Mouse (Mus musculus) kidney, embryonic 16.5 days (tissue): ENCODE results near the gene AL732309.1. TPM values are rescaled to one million over a fixed set of nuclear protein-coding genes. Genes with fewer than 3 reads are reported as not detected.
A peak's percentile ranks its signal among the peaks of the same experiment; 100 is the strongest.

Experiments
- ATAC-seq: fragments of 200-750 bp; cut with Nextera tagmentation; 2 replicates; pipeline ENCODE4 v1.8.0; 2017; ENCODE audit warnings: moderate TSS enrichment; ENCODE audit not compliant: low FRiP score, low TSS enrichment
- H3K27ac ChIP-seq: fragments of 300-500 bp; sonication (generic); 2 replicates; pipeline ENCODE4 v1.5.1; 2014; ENCODE audit warnings: low read length
- H3K27me3 ChIP-seq: fragments of 300-500 bp; sonication (generic); 2 replicates; pipeline ENCODE4 v1.6.1; 2014; ENCODE audit warnings: low read length, control low read depth, mixed read lengths; ENCODE audit not compliant: insufficient read depth
- H3K36me3 ChIP-seq: fragments of 300-500 bp; sonication (generic); 2 replicates; pipeline ENCODE4 v1.6.1; 2014; ENCODE audit warnings: low read length, control low read depth, mixed read lengths; ENCODE audit not compliant: insufficient read depth
- H3K4me1 ChIP-seq: fragments of 300-500 bp; sonication (generic); 2 replicates; pipeline ENCODE4 v1.6.1; 2014; ENCODE audit warnings: low read length, control low read depth, mixed read lengths; ENCODE audit not compliant: insufficient read depth
- H3K4me2 ChIP-seq: fragments of 300-500 bp; sonication (generic); replicated peaks from 2 replicates; pipeline ENCODE4 v1.6.1; 2014; ENCODE audit warnings: low read depth, low read length
- H3K4me3 ChIP-seq: fragments of 300-500 bp; sonication (generic); 2 replicates; pipeline ENCODE4 v1.5.1; 2014; ENCODE audit warnings: mild to moderate bottlenecking, low read length
- H3K9ac ChIP-seq: fragments of 300-500 bp; sonication (generic); replicated peaks from 2 replicates; pipeline ENCODE4 v1.6.1; 2014; ENCODE audit warnings: low read length
- H3K9me3 ChIP-seq: fragments of 300-500 bp; sonication (generic); 2 replicates; pipeline ENCODE4 v1.6.1; 2016; ENCODE audit warnings: low read length, control low read depth
- WGBS: fragments of 180-500 bp; shearing (Covaris S2); extraction: QIAGEN DNeasy Blood & Tissue Kit; methylation state at CpG from one replicate; pipeline ENCODE4 v1.1.7; 2014; 5-methylcytosine and 5-hydroxymethylcytosine counted together
- polyA plus RNA-seq: library from polyadenylated mRNA; unstranded; fragments of >200 nt; fragmentation: Nextera tagmentation; extraction: Ambion mirVana; gene quantifications from 2 replicates; pipeline ENCODE4 v1.2.1, GENCODE M21; 2015

Gene AL732309.1
- polyA plus RNA-seq, 1 experiment from 2014 or later, result 6.1 TPM

DNA sequence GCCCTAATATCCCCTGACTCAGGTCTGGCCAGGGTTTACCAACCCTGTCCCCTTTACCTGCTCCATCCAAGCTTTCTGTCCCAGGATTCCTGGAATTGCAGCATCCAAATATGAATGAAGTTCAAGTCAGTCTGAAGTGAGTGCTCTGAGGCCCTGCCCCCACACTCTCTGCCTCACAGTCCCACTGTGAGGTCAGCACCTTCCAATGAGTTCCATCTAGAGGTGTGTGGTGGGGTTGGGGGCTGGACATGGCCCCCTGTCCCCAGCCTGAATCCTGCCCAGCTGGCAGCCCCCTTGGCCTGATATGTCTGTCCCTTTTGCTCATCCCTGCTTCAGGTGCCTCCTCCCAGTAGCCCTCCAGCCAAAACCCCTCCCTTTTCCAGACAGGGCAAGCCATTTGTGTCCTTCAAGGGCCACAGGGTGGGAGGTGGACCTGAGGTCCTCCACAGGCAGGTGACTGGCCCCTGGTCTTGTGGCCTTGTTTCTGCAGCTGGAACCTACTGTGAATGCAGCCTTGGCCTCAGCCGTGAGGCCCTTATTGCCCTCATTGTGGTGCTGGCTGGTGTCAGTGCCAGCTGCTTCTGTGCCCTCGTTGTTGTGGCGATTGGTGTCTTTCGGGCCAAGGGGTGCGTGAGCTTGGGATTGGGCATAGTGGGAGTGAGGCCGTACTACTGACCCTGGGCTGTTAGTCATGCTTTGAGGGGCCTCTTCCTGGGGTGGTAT, 41.4 kb upstream of the AL732309.1 start, which contains the start of gene Tmem210:
TSS of gene Tmem210 (plus strand) at position 219 of the 723 bp plus-strand sequence.
- Histone ChIP-seq H3K4me3 (no peak within 1 kb of the TSS), H3K27me3 (peaks cover 53% of the 10 kb centered on the region), H3K4me1 (peaks cover 24% of the 10 kb centered on the region), H3K36me3 (peaks cover 25% of the 10 kb centered on the region), H3K9ac (no peak within 1 kb of the TSS), H3K9me3 (no peaks in the 10 kb centered on the region), H3K4me2 (no peak within 1 kb of the TSS), H3K27ac (peak within 1 kb of the TSS; percentile 63; the same call in 1 of the 2 replicates)
- 84% methylated on average over 6 of the region's 6 CpGs for WGBS
- no peak for ATAC-seq

DNA sequence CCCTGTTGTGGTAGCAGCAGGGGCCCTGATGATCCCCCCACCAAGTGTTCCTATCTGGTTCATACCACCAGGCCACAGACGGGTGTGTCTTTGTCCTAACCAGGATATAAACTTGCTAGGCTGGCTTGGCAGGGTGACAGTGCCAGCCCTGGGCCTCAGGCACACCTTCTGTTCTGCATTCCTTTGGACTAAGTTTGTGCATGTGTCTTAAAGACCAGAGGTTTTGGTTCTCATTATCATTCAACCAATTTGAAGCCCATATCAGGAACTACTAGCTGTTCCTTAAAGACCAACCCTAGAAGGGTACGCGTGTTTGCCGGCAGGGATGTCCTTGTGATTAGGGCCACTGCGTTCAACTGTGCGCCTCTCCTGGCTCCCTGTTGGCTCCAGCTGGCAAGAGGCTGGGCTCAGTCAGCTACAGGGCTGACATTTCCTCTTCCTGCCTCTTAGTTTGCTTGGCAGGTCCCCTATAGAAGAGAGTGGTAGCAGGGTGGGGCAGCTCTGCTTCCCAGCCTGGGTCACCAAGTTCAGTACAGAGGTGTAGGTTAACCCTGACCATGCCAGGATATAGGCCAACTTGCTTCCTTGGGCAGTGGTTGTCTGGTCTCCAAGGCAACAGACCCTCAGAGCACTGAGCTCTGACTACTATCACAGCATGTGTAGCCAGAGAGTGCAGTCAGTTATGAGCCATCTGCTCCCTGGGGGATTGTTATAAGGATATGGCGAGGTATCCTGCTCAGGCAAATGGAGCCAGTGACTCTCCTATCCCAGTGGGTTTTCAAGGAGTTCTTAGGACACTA, 40.4 kb upstream of the AL732309.1 start:
- Histone ChIP-seq H3K9ac (no peak overlapping the region), H3K4me2 (no peak overlapping the region), H3K4me3 (no peak overlapping the region), H3K27me3 (peaks cover 42% of the 10 kb centered on the region), H3K36me3 (peaks cover 36% of the 10 kb centered on the region), H3K9me3 (no peaks in the 10 kb centered on the region), H3K4me1 (peaks cover 17% of the 10 kb centered on the region), H3K27ac (peak overlapping the region; percentile 63; the same call in 1 of the 2 replicates)
- 45% methylated on average over 7 of the region's 7 CpGs for WGBS
- ATAC-seq, result peak; percentile 24; the same call in 1 of the 2 replicates

DNA sequence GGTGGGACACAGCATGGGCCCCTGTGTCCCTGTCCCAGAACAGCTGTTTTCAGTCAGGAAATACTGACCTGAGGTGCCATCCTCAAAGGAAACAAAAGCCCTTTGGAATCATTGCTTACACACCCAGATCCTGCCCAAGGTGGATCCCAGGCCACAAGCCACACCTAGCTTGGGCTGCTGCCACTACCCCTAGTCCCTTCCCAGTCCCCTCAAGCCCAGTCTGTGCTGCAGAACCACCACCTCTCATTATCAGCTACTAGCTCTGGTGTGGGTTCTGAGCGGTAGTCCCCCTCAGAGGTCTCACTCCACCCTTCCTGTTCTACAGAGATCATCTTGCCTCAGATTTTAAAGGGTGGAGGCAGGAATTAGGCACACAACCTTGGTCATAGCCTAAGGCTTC, 39.7 kb upstream of the AL732309.1 start:
- Histone ChIP-seq H3K4me3 (no peak overlapping the region), H3K27me3 (peaks cover 35% of the 10 kb centered on the region), H3K4me2 (no peak overlapping the region), H3K36me3 (peaks cover 40% of the 10 kb centered on the region), H3K9me3 (no peaks in the 10 kb centered on the region), H3K9ac (no peak overlapping the region), H3K27ac (peak overlapping the region; percentile 35; the same call in 1 of the 2 replicates), H3K4me1 (peaks cover 12% of the 10 kb centered on the region; the same call in 1 of the 2 replicates)
- ATAC-seq, result no peak
- 74% methylated on average over 1 of the region's 1 CpGs for WGBS

DNA sequence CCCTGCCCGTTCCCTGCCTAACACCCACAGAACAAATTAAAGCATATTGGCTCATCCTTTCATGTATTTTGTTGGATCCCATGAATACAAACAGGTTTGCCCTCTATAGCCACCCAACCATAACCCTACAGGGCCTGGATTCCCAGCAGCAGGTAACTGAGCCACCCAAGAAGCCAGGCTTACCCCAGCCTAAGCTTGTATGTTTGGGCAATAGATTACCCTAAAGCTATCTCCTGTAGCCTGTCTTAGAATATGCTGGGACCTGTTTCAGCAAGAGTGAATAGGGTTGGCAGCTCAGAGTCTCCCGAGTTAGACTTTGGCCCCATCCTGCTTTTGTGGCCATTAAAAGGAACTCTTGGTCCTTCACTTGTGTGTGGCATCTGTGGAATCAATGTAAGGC, 38.9 kb upstream of the AL732309.1 start:
- H3K27me3 ChIP-seq, result peaks cover 27% of the 10 kb centered on the region
- H3K4me3 ChIP-seq, result no peak overlapping the region
- peaks cover 5% of the 10 kb centered on the region; the same call in 1 of the 2 replicates for H3K4me1 ChIP-seq
- H3K27ac ChIP-seq, result no peak overlapping the region
- H3K36me3 ChIP-seq, result peaks cover 46% of the 10 kb centered on the region
- no peak overlapping the region for H3K4me2 ChIP-seq
- H3K9me3 ChIP-seq, result no peaks in the 10 kb centered on the region
- H3K9ac ChIP-seq, result no peak overlapping the region
- 91% methylated on average over 2 of the region's 2 CpGs for WGBS
- ATAC-seq, result no peak

DNA sequence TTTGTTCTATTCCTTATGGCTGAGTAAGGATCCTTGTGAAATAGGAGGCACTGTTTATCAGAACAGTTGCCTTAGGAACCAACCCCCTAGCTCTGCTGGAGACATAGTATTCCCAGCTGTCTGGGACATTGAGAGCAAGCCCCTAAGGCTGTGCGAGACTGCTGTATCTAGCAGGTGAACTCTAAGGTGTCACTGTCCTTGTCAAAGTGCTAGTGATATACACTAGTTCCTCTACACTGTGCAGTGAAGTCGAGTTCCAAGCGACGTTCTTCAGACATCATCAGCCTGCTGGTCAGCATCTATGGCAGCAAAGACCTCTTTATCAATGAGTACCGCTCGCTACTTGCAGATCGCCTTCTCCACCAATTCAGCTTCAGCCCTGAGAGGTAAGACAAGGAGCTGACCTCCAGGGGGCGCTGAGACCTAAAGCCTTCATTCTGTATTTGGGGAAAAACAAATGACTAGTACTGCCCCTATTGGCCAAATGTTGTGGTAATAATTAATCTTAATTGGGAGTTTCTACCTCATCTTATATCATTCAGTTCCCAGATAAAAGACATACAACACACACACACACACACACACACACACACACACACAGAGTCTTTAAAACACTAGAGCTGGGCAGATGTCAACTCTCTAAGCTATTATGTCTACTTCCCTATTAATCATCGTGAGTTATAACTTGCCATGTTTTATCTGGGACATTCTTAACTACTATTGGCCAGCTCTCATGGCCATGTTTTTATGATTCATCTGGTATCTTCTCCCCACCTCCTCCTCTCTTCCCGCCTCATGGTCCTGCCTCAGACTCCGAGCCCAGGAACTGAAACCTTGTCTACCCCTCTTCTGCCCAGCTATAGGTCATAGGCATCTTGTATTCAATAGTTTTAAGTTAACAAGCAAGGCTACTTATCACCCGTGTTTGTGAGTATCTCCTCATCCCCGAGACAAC, 32.5 kb upstream of the AL732309.1 start:
- WGBS, result 68% methylated on average over 13 of the region's 13 CpGs

DNA sequence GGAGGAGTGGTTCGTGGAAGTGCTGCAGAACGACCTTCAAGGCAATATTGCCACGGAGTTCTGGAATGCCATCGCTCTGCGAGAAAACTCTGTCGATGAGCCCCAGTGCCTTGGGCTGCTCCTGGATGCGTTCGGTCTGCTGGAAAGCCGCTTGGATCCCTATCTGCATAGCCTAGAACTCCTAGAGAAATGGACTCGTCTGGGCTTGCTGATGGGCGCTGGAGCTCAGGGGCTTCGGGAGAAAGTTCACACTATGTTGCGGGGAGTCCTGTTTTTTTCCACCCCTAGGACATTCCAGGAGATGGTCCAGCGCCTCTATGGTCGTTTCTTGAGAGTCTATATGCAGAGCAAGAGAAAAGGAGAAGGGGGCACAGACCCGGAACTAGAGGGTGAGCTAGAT, 26.3 kb upstream of the AL732309.1 start:
- H3K9me3 ChIP-seq, result no peaks in the 10 kb centered on the region
- H3K27ac ChIP-seq, result no peak overlapping the region; the same call in 1 of the 2 replicates
- WGBS, result 32% methylated on average over 16 of the region's 16 CpGs
- H3K4me1 ChIP-seq, result peaks cover 23% of the 10 kb centered on the region
- no peaks in the 10 kb centered on the region for H3K27me3 ChIP-seq
- no peak for ATAC-seq
- peak overlapping the region; percentile 92 for H3K9ac ChIP-seq
- peaks cover 65% of the 10 kb centered on the region for H3K36me3 ChIP-seq
- H3K4me3 ChIP-seq, result peak overlapping the region; percentile 78
- peak overlapping the region; percentile 97 for H3K4me2 ChIP-seq

More for the DNA sequence above, 32.5 kb upstream of the AL732309.1 start:
- Histone ChIP-seq H3K27ac (no peak overlapping the region), H3K4me1 (peaks cover 1% of the 10 kb centered on the region; the same call in 1 of the 2 replicates), H3K4me3 (no peak overlapping the region), H3K4me2 (no peak overlapping the region), H3K9me3 (no peaks in the 10 kb centered on the region), H3K36me3 (peaks cover 89% of the 10 kb centered on the region), H3K9ac (no peak overlapping the region), H3K27me3 (no peaks in the 10 kb centered on the region)
- ATAC-seq, result peak; percentile 60; the same call in 1 of the 2 replicates

DNA sequence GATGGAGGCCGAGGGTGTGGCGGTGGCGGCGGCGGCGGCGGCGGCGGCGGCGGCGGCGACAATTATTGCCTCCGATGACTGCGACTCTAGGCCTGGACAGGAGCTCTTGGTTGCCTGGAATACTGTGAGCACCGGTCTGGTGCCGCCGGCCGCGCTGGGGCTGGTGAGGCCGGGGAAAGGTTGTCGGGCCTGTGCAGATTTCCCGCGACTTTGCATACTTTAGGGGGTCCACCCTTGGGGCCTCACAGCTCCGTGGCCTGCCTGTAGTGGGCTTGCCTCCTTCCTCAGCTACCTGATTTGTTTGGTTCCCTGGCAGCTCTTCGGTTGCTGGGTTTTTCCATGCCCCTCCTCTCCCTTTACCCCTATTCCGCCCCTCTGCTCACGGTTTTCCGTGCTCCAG, 25.9 kb upstream of the AL732309.1 start:
- H3K9ac ChIP-seq, result peak overlapping the region; percentile 92
- H3K36me3 ChIP-seq, result peaks cover 60% of the 10 kb centered on the region
- peak overlapping the region; percentile 64 for H3K27ac ChIP-seq
- peak overlapping the region; percentile 78 for H3K4me3 ChIP-seq
- H3K4me1 ChIP-seq, result peaks cover 23% of the 10 kb centered on the region
- ATAC-seq, result peak; percentile 79
- H3K27me3 ChIP-seq, result no peaks in the 10 kb centered on the region
- WGBS, result under 1% methylated on average over 29 of the region's 29 CpGs
- H3K4me2 ChIP-seq, result peak overlapping the region; percentile 97
- H3K9me3 ChIP-seq, result no peaks in the 10 kb centered on the region

DNA sequence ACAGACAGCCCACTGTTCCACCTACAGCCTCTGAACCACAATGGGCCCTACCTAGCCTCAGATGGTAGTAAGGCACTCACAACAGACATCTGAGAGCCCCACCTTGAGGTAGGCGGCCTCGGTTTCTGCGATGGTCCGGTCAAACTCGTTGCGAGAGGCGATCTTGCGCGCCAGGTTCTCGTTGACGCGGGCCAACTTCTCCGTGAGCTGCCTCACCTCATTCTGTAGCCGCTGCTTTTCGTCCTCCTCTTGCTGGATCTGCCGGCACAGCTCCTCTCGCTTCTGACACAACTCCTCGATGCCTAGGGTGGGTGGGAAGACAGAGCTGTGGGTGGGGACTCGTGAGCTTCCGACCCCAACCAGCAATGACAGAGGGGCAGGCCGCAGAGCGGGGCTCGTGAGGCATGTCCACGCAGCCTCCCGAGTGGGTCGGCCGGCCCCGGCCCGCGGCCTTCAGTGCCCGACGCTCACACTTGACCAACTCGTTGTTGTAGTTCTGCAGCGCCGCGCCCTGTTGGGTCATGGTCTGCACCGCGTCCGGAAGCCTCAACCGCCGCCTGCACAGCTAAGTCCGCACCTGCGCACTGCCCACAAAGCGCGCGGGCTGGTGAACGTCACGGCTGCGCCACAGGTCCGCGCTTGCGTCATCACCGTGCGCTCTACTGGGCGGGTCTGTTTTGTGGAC, 25.3 kb upstream of the AL732309.1 start, which contains the start of the genes Ssna1 and Anapc2:
TSS of gene Ssna1 (minus strand) at position 612 of the 685 bp plus-strand sequence.
TSS of gene Anapc2 (plus strand) at position 652 of the 685 bp plus-strand sequence.
- under 1% methylated on average over 47 of the region's 55 CpGs for WGBS
- Histone ChIP-seq H3K9me3 (no peaks in the 10 kb centered on the region), H3K4me2 (peak within 1 kb of the TSS; percentile 97), H3K27me3 (no peaks in the 10 kb centered on the region), H3K9ac (peak within 1 kb of the TSS; percentile 92), H3K36me3 (peaks cover 55% of the 10 kb centered on the region), H3K27ac (peak within 1 kb of the TSS; percentile 84), H3K4me1 (peaks cover 27% of the 10 kb centered on the region), H3K4me3 (peak within 1 kb of the TSS; percentile 78)
- ATAC-seq, result peak; percentile 96
